Mouse (Mus musculus): Measurements from ENCODE around the gene Zranb3. TPM values are rescaled to one million over a fixed set of nuclear protein-coding genes. Genes with fewer than 3 reads are reported as not detected.

The Zranb3 gene
- total RNA-seq, 1 experiment from 2014 or later = 21.2 TPM

GRCm38 (mm10) chr1:128062167-128062566, 40.7 kb downstream of the Zranb3 start:
- no peak for ATAC-seq (replicated peaks; ENCODE audit: low read depth, poor library complexity, severe bottlenecking)

DNA sequence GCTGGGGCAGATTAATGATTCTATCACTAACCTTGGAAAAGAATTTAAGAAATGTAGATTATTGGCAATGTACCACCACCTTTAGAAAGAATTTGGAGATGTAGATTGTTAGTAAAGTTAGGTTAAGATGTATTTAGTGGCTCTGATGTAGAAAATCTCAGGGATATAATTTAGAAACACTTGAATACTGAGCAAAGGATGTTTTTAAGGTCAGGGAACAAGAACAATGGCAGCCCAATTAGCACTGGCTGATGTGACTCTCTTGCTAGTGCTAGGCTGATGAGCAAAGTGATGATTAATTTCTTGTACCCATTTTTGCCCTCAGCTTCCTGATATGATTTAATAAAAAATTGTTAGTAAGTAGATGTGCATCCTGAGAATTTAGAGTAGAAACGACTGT, 41.4 kb downstream of the Zranb3 start:
- no peak for ATAC-seq (replicated peaks; ENCODE audit: low read depth, poor library complexity, severe bottlenecking)

- 0 out of 2 replicates have a peak, but pooled peaks have one; percentile 15 for ATAC-seq (replicated peaks; ENCODE audit: low read depth, poor library complexity, severe bottlenecking)
Observed at GRCm38 (mm10) chr1:128060655-128061344, 42.0 kb downstream of the Zranb3 start.

- no peak for ATAC-seq (replicated peaks; ENCODE audit: low read depth, poor library complexity, severe bottlenecking)
Observed at GRCm38 (mm10) chr1:128058625-128059024, 44.2 kb downstream of the Zranb3 start.

DNA sequence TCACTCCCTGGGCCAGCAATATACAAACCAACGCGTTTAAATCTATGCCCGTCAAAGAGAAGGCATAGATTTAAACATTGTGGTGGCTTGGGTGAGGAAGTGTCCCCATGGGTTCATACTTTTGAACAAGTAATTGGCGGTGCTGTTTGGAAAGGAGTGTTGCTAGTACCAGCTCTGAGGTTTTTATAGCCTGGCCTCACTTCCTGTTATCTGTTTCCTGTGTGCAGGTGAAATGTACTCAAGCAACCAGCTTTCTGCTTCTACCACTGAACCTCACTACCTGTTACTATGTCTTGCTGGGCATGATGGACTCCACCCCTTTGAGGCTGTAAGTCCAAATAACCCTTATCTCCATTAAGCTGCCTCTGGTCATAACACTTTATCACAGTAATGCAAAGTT, 45.6 kb downstream of the Zranb3 start:
- no peak for ATAC-seq (replicated peaks; ENCODE audit: low read depth, poor library complexity, severe bottlenecking)

DNA sequence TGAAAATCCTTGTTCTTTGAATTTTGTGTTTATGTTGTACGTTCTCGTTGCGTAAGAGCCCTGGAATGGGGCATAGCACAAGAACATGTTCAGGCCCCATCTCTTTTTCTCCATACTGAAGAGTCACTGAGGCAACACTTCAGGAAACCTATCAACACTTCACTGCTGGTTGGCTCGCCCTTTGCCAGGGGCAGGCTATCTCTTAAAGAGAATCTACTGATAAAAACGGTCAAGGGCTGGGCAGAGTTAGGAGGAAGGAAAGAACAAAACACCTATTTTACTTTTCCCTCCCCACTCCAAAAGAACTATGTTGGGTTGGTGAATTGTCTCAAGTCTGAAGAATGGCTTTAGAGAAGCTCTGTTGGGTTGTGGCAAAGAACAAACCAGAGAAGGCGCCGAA, 55.9 kb downstream of the Zranb3 start:
- ATAC-seq (replicated peaks; ENCODE audit: low read depth, poor library complexity, severe bottlenecking) = no peak

GRCm38 (mm10) chr1:128046455-128046854, 56.4 kb downstream of the Zranb3 start:
- ATAC-seq (replicated peaks; ENCODE audit: low read depth, poor library complexity, severe bottlenecking) = no peak

DNA sequence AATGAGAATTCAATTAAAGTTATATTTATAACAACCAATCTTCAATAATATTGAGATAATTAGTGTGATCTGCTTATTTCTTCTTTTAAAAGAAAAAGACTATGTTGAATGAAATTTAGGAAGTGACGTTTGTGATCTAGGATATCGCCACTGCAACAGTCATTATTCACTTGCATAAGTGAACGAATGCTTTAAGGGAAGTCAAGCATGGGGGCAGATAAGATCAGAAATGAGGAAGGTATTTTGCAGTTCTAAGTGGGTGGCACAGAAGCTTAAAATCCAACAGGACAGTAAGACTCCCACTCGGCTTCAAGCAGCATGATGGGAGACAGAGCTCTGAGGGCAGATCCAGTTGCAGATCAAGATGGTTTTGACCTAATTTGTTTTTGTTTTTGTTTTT, 58.7 kb downstream of the Zranb3 start:
- no peak for ATAC-seq (replicated peaks; ENCODE audit: low read depth, poor library complexity, severe bottlenecking)

GRCm38 (mm10) chr1:128036296-128036695, 66.6 kb downstream of the Zranb3 start:
- no peak for ATAC-seq (replicated peaks; ENCODE audit: low read depth, poor library complexity, severe bottlenecking)

DNA sequence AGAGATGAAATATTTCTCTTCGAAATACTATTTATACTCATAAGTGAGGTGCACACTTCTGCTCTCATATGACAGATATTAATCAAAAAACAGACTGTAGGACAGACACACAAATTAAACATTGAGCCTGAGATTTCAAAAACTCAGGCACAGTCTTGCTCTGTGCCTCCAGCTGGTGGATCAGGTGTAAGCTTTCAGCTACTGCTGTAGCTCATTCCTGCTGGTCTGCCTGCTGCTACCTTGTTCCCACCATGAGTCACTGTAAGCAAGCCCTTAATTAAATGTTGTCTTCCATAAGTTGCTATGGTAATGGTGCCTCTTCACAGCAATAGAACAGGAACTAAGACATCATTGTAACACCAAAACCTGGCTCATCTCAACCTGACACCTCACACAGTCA, 70.7 kb downstream of the Zranb3 start:
- no peak for ATAC-seq (replicated peaks; ENCODE audit: low read depth, poor library complexity, severe bottlenecking)

DNA sequence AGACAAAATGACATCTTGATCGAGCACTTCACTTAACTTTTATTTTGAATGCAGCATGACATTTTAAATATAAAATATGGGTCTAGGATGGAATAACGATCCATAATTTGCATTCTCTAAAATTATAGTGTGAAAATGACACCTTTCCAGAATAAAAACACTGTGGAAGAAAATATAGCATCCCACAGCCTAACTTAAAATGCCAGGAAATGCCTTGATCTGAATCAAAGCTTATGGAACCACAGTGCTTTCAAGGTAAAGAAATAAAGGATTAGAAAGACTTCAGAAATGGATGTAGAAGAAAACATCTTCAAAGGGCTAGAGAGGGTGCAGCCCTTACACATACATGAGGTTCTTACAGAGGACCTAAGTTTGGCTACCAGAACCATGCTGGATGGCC, 71.3 kb downstream of the Zranb3 start:
- no peak for ATAC-seq (replicated peaks; ENCODE audit: low read depth, poor library complexity, severe bottlenecking)

- no peak for ATAC-seq (replicated peaks; ENCODE audit: low read depth, poor library complexity, severe bottlenecking)
Observed at GRCm38 (mm10) chr1:128024363-128025114, 78.3 kb downstream of the Zranb3 start.

- ATAC-seq (replicated peaks; ENCODE audit: low read depth, poor library complexity, severe bottlenecking) = no peak
Observed at GRCm38 (mm10) chr1:128020001-128020770, 82.7 kb downstream of the Zranb3 start.

- ATAC-seq (replicated peaks; ENCODE audit: low read depth, poor library complexity, severe bottlenecking) = peak; percentile 90
Observed at GRCm38 (mm10) chr1:128016035-128016492, 86.8 kb downstream of the Zranb3 start.

DNA sequence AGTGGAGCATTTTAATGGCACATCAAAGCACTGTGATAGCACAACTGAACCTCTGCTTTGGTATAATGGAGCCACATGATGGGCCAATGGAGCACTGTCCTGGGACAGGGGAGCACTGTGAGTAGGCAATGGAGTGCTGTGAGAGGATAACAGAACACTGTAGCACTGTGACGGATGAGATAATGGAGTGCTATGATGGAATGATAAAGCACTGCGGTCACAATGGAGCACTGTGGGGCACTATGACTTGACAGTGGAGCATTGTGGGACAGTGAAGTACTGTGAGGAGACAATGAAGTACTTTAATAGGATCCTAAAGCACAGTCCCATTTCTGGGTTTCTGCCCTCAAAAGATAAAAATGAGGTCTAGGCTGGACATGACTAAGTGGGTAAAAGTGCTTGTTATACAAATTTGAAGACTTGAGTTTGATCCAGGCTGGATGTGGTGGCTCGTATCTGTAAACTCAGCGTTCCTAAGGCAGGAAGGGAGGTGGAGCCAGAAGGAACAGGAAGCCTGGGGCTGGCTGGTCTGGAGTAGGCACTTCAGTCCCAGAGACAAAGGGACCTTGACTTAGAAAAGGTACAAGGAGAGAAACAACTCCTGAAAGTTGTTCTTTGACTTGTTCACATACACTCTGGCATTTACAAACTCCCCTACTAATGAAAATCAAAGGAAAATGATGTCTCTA, 89.0 kb downstream of the Zranb3 start:
- ATAC-seq (replicated peaks; ENCODE audit: low read depth, poor library complexity, severe bottlenecking) = peak; percentile 43

- ATAC-seq (replicated peaks; ENCODE audit: low read depth, poor library complexity, severe bottlenecking) = no peak
Observed at GRCm38 (mm10) chr1:128009751-128010150, 93.1 kb downstream of the Zranb3 start.

DNA sequence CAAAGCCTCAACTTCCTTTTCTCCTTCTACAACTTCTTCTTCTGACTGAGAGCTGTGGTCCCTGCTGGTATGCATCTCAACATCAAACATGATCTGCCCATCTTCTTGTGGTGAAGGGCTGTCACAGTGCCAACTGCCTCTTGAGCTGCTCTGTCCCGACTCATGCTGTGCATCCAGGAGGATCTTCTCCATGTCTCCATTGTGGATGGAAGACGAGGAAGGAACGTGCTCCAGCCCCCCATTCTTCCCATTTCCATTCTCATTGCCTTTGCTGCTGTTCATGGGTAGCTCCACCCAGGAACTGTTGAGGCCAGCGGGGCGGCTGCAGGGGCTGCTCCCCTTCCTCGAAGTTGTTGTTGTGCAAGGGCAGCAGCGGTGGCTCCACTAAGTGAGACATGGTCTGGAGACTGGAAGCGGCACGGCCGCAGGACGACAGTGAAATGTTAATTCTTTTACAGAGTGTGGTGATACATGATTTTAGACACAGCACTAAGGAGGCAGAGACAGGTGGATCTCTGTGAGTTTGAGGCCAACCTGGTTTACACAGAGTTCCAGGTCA, 96.7 kb downstream of the Zranb3 start:
- ATAC-seq (replicated peaks; ENCODE audit: low read depth, poor library complexity, severe bottlenecking) = peak; percentile 71

DNA sequence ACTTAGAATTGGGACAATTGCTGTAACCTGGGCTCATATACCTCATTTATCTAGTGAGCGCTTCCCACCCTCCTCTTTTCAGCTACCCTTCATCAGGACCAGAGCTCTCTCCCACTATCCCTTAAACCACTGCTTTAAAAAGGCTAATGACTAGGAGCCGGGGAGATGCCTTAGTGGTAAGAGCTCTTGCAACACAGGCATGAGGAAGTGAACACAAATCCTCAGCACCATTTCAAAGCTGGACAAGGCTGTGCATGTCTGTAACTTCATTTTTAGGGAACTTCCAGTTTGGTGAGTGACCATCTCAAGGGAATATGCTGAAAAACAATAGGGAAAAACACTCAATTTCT, 98.5 kb downstream of the Zranb3 start:
- ATAC-seq (replicated peaks; ENCODE audit: low read depth, poor library complexity, severe bottlenecking) = peak; percentile 87

DNA sequence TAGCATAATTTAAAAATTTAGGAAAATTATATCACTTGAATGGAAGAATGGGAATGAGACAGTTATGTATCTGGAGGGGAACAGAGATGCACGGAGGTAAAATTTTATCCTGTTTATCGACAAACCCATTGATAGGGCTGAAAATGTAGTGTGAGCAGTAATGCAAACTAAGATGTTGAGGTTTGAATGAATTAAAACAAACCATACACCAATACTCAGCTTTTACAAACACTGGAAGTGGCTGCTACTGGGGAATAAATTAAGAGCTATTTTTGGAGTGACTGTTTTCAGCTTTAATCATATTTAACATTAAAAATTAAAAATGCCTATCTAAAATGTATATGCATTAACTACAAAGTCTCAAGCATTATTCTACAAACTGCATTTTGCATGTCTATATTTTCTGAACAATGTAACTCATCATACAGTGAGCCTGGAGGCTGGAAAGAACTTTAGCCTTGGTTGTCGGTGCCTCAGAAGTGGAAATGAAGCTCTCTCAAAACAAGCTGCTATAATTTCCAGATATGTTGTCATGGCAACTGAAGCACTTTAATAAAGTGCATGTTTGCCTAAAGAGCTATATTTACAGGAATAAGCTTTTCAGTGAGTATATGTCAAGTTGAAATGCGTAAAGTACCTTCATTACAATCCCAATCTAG, 99.0 kb downstream of the Zranb3 start:
- ATAC-seq (replicated peaks; ENCODE audit: low read depth, poor library complexity, severe bottlenecking) = no peak

Measured in common myeloid progenitor, adult 5-6 weeks (primary cell).